Mouse (Mus musculus) hindbrain, postnatal 0 days (tissue): Measurements from ENCODE around the gene Large2. TPM values are rescaled to one million over a fixed set of nuclear protein-coding genes. Genes with fewer than 3 reads are reported as not detected.

ENCODE experiments used
- ATAC-seq: fragments of 200-750 bp; cut with Nextera tagmentation; 2 replicates; pipeline ENCODE4 v1.8.0; 2017; ENCODE audit warnings: mild to moderate bottlenecking, moderate TSS enrichment, moderate library complexity
- DNase-seq: peaks from one replicate; pipeline ENCODE4 v3.0.0-alpha.2; 2015; ENCODE audit warnings: low spot score
- H3K27ac ChIP-seq: fragments of 300-500 bp; sonication (generic); 2 replicates; pipeline ENCODE4 v1.5.1; 2014; ENCODE audit warnings: mild to moderate bottlenecking
- H3K27me3 ChIP-seq: fragments of 300-500 bp; sonication (generic); 2 replicates; pipeline ENCODE4 v1.6.1; 2014; ENCODE audit warnings: low read length, mixed read lengths; ENCODE audit not compliant: insufficient read depth
- H3K36me3 ChIP-seq: fragments of 300-500 bp; sonication (generic); 2 replicates; pipeline ENCODE4 v1.6.1; 2014; ENCODE audit warnings: low read length, mixed read lengths; ENCODE audit not compliant: insufficient read depth
- H3K4me1 ChIP-seq: fragments of 300-500 bp; sonication (generic); 2 replicates; pipeline ENCODE4 v1.6.1; 2014; ENCODE audit warnings: antibody characterized with exemption, low read length, mixed read lengths; ENCODE audit not compliant: insufficient read depth
- H3K4me2 ChIP-seq: fragments of 300-500 bp; sonication (generic); 2 replicates; pipeline ENCODE4 v1.6.1; 2014; ENCODE audit warnings: low read depth, mild to moderate bottlenecking, low read length, moderate library complexity, mixed read lengths
- H3K4me3 ChIP-seq: fragments of 300-500 bp; sonication (generic); 2 replicates; pipeline ENCODE4 v1.5.1; 2014; ENCODE audit warnings: low read length
- H3K9ac ChIP-seq: fragments of 300-500 bp; sonication (generic); replicated peaks from 2 replicates; pipeline ENCODE4 v1.6.1; 2014; ENCODE audit warnings: mild to moderate bottlenecking, low read length, moderate library complexity, mixed read lengths
- H3K9me3 ChIP-seq: fragments of 300-500 bp; sonication (generic); 2 replicates; pipeline ENCODE4 v1.6.1; 2016; ENCODE audit warnings: low read length, mixed read lengths
- CTCF ChIP-seq: IDR thresholded peaks from 2 replicates; pipeline ENCODE4 v1.5.1; 2016; ENCODE audit warnings: antibody characterized with exemption, control low read depth, low read depth
- WGBS: fragments of 180-500 bp; shearing (Covaris S2); extraction: QIAGEN DNeasy Blood & Tissue Kit; methylation state at CpG from one replicate; pipeline ENCODE4 v1.1.7; 2014; 5-methylcytosine and 5-hydroxymethylcytosine counted together
- polyA plus RNA-seq: library from polyadenylated mRNA; unstranded; fragments of >200 nt; fragmentation: Nextera tagmentation; extraction: Ambion mirVana; gene quantifications from 2 replicates; pipeline ENCODE4 v1.2.1, GENCODE M21; 2015
- total RNA-seq: library from RNA; depleted of rRNA; stranded (reverse); fragments of >200 nt; gene quantifications from 2 replicates; pipeline ENCODE4 v1.2.3, GENCODE M21; 2014

Large2 gene
- total and polyA plus RNA-seq, 2 experiments from 2014 or later, result 0.16 to 1.8 TPM

DNA sequence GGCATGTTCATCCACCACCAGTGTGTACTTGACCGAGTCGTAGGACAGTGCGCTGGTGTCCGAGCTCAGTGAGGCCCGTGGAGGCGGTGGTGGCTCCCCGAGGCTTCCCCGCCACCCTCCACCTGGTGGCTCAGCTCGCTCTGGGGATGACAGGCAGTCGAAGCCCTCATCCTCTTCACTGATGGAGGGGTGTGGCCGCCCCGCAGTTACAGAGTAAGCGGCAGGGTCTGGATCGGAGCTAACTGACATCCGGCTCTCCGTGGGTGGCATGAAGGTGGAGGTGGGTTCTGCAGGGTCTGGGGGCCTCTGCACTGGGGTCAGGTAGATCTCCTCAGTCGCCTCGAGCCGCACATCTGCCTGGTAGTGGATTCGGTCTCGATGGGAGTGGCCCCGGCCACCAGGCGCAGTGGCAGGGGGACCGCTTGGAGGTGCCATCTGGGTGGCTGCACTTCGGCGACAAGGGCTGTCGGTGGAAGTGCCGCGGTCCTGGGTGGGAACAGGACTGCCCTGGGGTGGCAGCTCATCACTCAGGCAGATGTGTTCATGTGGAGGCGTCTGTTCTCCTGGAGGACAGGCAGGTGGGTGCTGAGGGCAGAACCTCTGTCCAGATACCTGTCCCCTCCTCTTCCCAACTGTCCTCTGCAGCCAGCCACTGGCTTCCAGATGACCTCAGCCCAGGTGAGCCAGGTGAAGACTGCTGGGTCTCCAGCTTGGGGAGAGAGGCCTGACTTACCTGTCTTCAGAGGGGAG, 12.3 kb upstream of the Large2 start:
- Histone ChIP-seq H3K36me3 (peaks cover 50% of the 10 kb centered on the region), H3K9me3 (no peaks in the 10 kb centered on the region), H3K4me2 (peak overlapping the region; percentile 83), H3K9ac (peak overlapping the region; percentile 80; the same call in 1 of the 2 replicates), H3K4me3 (no peak overlapping the region), H3K4me1 (peaks cover 28% of the 10 kb centered on the region), H3K27me3 (no peaks in the 10 kb centered on the region), H3K27ac (no peak overlapping the region)
- 92% methylated on average over 29 of the region's 30 CpGs for WGBS
- DNase-seq (no peak), ATAC-seq (no peak)
- TF ChIP-seq CTCF, result no peak

DNA sequence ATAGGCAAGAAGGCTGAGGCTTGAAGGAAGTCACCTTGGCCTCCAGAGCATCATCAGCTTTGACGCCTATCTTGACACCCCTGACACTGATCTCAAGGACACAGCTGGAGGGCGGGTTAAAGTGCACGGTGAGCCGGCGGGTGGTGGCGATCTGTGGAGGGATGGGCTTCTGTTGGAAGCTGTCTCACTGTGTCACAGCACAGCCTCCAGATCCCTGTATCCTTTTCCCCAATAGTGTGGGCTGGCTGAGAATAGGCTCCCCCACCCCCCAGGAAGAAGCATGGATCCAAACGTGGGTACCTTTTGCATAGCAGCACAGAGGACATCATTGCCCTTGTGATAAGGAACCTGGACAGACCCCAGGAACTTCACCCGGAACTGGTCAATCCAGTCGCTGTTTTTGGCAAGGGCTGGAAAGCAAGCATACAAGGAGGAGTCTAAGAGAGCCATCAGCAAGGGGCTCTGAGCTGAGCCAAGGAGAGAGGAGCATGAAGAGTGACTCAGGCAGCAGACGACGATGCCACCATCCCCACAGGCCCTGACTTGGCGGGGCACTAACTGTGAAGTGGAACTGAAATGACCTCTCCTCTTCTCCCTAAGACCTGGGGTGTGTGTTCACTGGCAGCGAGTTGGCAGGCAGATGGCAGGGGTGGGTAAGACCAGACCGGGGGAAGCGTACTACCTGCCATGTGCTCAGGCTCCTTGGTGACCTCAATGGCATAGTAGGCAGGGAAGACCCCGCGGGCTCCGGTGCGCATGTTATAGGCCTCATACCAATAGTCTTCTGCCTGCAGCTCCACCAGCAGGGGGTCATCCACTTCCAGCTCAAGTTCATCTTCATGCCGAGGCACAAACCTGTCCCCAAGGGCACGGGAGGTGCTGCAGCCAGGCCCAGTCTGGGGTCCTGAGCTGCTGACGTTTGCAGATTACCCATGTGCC, 10.7 kb upstream of the Large2 start:
- no peak overlapping the region for H3K27ac ChIP-seq
- H3K4me2 ChIP-seq, result no peak overlapping the region
- 75% methylated on average over 22 of the region's 22 CpGs for WGBS
- no peaks in the 10 kb centered on the region for H3K9me3 ChIP-seq
- no peak for TF ChIP-seq CTCF
- no peaks in the 10 kb centered on the region for H3K27me3 ChIP-seq
- H3K4me1 ChIP-seq, result peaks cover 18% of the 10 kb centered on the region
- H3K9ac ChIP-seq, result no peak overlapping the region
- no peak for DNase-seq
- H3K4me3 ChIP-seq, result no peak overlapping the region
- no peak for ATAC-seq
- H3K36me3 ChIP-seq, result peaks cover 56% of the 10 kb centered on the region

DNA sequence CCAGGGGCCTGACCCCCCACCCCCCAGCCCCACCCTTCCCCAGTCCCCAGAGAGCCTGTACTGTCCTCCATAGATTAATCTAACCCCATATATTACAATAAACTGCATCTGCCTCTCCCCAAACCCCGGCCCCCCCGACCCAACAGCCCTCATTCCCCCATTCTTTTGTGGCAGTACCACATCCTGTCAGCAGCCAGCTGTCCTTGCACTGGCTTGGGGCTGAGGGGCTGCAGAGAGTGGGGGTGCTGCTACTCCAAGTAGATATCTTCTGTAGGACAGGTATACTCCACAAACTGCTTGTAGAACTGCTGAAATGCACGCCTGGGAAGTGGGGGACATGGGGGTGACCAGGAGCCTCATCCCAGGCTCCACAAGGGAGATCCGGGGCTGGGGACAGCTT, 9.4 kb upstream of the Large2 start:
- TF ChIP-seq CTCF, result no peak
- Histone ChIP-seq H3K9me3 (no peaks in the 10 kb centered on the region), H3K36me3 (peaks cover 64% of the 10 kb centered on the region), H3K4me2 (no peak overlapping the region), H3K27ac (no peak overlapping the region), H3K4me3 (no peak overlapping the region), H3K27me3 (no peaks in the 10 kb centered on the region), H3K9ac (no peak overlapping the region), H3K4me1 (peaks cover 12% of the 10 kb centered on the region)
- ATAC-seq (no peak), DNase-seq (no peak)
- 84% methylated on average over 4 of the region's 4 CpGs for WGBS

DNA sequence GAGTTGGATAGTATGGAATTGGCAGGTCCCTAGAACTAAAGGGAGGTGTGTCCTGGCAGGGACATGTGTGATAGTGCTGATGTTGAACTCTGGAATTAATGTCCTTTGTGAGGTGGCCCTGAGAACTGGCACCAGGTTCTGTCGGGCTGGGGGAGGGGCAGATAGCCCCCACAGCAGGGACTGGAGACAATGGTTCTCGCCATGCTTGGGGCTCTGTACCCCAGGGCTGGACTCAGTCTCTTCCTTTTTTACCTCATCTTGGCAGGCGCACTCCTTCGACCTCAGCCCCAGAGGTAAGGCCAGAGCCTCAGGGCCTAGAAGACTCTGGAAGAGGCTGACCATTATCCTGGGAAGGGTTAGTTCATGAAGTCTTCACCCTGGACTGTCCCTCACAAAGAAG, 8.1 kb upstream of the Large2 start:
- ATAC-seq, result no peak
- no peak overlapping the region for H3K9ac ChIP-seq

DNA sequence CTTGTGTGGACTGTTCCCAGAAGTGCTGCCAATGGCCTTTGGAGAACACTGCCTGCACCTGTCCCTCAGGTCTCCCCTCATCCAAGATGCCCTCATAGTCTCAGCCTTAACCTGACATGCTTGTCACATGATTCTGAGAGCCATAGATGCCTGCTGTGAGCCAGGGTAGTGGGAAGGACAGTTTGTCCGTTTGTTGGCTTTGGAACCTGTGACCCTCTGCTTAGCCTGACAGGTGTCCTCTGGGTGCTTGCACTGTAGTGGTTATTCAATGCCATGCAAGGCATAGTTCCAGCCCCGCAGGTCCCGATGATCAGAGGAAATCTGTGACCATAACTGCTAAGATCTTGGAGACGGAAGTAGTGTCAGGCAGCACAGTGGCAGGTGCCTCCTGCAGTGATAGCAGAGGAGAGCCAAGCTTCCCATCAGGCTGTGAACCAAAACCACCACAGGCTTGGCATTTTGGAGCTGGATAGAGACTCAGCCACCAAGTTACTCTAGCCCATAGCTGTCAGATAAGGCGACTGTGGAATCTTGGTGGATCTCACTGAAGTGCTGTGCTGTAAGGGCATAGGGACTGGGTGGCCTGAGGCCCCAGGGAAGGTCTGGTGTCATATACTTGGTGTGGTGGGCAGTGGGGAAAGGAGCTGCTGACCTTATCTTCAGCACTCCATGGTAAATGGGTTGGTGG, 7.4 kb upstream of the Large2 start, which contains the start of gene 1700029I15Rik:
Gene 1700029I15Rik (plus strand): TSS at position 638 of the 688 bp plus-strand sequence.
- no peak within 1 kb of the TSS for H3K9ac ChIP-seq
- ATAC-seq (no peak), DNase-seq (no peak)
- WGBS, result 77% methylated on average over 5 of the region's 5 CpGs
- no peak within 1 kb of the TSS for H3K27ac ChIP-seq
- no peaks in the 10 kb centered on the region for H3K27me3 ChIP-seq
- H3K36me3 ChIP-seq, result peaks cover 69% of the 10 kb centered on the region
- no peak for TF ChIP-seq CTCF
- no peak within 1 kb of the TSS for H3K4me2 ChIP-seq
- H3K4me1 ChIP-seq, result no peaks in the 10 kb centered on the region
- H3K9me3 ChIP-seq, result no peaks in the 10 kb centered on the region
- no peak within 1 kb of the TSS for H3K4me3 ChIP-seq

More for the DNA sequence above, 8.1 kb upstream of the Large2 start:
- no peak for TF ChIP-seq CTCF
- Histone ChIP-seq H3K4me2 (no peak overlapping the region), H3K9me3 (no peaks in the 10 kb centered on the region), H3K36me3 (peaks cover 72% of the 10 kb centered on the region), H3K27me3 (no peaks in the 10 kb centered on the region), H3K27ac (no peak overlapping the region), H3K4me3 (no peak overlapping the region), H3K4me1 (peaks cover 4% of the 10 kb centered on the region; the same call in 1 of the 2 replicates)
- DNase-seq, result no peak
- 81% methylated on average over 4 of the region's 4 CpGs for WGBS

DNA sequence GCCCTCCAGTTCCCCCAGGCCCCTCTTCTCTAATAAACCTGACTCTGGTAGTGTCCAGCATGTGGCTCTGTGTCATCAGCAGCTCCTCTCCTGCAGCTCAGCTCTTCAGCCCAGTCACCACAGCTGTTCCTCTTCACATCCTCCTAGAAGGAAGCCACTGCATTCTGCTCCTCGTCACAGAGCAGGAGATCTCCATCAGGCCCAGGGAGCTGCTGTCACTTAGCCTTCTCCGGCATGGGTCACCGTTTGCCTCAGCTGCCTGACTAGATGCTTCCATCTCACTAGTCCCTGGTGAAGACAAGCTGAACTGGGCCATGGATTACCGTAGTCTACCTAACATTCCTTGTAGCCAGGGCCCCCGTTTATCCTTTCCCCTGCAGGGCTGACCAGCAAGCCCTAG, 6.5 kb upstream of the Large2 start:
- Histone ChIP-seq H3K4me3 (no peak overlapping the region), H3K27ac (no peak overlapping the region), H3K36me3 (peaks cover 60% of the 10 kb centered on the region), H3K4me1 (peaks cover 3% of the 10 kb centered on the region; the same call in 1 of the 2 replicates), H3K9ac (no peak overlapping the region), H3K27me3 (no peaks in the 10 kb centered on the region), H3K4me2 (no peak overlapping the region), H3K9me3 (no peaks in the 10 kb centered on the region)
- WGBS, result 79% methylated on average over 5 of the region's 5 CpGs
- TF ChIP-seq CTCF, result no peak
- DNase-seq (no peak), ATAC-seq (no peak)
